Mouse (Mus musculus) neutrophil, adult 65 days (primary cell): Measurements from ENCODE around the gene Morn3. TPM values are rescaled to one million over a fixed set of nuclear protein-coding genes. Genes with fewer than 3 reads are reported as not detected.

Experiments
- total RNA-seq: library from RNA; stranded (reverse); gene quantifications from 2 replicates; pipeline ENCODE4 v1.2.4, GENCODE M21; 2023

Gene Morn3
- total RNA-seq: not detected in 2 replicates

DNA sequence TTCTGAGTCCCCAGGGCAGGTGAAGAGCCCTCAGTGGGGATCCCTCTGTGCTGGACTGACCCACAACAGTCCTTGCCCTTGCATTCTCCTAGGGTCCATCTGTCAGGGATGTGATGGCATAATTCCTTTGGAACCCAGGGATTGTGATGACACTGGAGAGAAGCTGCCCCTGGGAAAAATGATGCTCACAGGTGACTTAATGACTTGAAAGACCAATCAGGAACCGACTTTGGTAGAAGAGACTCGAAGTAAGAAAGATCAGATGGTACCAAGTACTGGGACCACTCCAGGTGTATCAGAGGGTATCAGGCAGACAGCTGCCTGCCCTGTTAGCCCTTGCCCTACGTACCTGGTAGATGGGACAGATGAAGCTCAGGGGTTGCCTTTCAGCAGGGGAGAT lies at the start of gene Morn3:
Gene Morn3 (minus strand): TSS at position 101 of the 400 bp plus-strand sequence.

DNA sequence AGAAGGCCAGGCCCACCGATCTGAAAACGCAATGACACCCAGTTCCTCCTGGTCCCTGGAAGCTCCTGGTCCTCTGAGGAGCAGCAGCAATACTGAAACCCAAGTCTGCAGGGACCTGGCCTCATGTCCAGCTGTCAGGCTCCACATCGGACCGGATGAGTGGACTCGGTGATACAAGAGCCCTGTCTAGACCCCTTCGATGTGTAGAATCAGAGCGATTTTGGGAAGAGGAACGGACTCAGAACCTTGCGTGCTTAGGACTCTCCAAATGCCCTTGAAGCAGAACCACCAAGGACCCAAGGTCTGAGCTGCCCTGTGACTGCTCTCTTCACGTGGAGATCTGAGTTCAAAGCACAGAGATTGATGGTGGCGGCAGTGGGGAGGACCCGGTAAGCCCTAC lies 21.3 kb upstream of the Morn3 start, which contains the start of gene Tmem120b:
Gene Tmem120b (plus strand): TSS at position 301 of the 400 bp plus-strand sequence.

DNA sequence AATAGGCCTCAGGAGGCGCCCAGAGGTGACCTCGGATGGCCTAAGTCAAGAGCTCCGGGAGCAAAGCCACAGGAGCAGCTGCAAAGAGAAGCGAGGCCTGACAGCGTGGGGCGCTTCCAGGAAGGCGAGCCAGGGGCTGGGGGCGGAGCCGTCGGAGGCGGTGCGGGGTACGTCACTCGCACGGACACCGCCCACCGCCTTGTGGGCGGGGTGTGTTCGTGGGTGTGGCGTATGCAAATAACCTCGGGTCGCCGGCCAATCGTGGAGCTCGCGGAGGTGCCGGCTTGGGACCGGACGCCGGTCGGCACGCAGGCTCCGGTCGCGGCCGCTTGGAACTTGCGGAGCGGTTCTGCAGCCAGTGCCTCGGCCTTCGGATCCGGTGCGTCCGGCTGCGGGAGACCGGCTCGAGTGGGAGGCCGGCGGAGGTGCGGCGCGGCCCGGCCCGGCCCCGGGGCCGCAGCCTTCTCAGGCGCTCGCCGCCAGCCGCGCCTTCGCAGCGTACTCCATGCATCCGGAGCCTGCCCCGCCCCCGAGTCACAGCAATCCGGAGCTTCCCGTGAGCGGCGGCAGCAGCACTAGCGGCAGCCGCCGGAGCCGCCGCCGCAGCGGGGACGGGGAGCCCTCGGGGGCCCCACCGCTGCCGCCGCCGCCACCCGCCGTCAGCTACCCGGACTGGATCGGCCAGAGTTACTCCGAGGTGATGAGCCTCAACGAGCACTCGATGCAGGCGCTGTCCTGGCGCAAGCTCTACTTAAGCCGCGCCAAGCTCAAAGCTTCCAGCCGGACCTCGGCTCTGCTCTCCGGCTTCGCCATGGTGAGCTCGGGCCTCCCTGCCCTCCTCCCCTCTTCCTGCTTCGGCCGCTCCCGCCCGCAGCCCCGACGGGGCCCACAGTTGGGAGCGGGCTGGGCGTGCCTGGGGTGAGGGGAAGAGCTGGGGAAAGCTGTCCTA lies 31.8 kb downstream of the Morn3 start, which contains the start of gene Orai1:
Gene Orai1 (plus strand): TSS at position 322 of the 949 bp plus-strand sequence.

DNA sequence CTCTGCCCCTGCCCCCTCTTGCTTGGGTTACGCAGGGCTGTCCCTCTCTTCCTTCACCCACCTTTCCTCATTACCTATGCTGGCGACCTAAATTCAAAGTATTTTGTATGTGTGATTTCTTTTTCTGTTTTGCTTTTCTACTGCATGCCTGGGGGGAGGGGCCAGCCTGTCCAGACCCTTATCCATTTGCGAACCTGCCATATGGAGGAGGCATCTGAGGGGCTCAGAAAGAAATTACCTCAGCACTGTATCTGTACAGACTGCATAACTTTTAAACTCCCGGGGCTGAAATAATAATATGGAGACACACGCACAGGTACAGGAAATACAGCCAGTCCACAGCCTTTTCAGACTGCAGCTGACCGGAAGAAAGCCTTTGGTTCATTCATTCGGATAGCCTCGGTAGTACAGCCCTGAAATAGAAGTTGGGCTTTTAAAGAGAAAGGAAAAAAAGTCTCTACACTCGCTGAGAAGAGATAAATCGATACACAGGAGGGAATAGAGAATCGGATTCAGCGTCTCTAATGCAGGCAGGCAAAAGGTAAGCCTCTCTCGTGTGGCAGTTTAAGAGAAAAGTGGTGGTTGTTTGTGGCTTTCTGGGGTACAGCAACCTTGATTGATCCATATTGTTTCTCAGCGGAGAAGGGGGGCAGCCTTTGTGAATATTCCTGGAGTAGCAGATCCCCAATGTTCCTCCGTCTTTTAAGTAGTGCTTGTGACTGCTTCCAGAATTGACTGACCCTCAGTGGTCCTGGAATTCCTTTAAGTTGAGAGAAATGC lies 57.1 kb downstream of the Morn3 start, which contains the start of gene Kdm2b:
Gene Kdm2b (minus strand): TSS at position 273 of the 780 bp plus-strand sequence.

Other genes starting within 250 kb of the Morn3 start
- 117 and 180 TPM in 2 replicates for gene Anapc5, start 225.7 kb downstream of the Morn3 start, total RNA-seq
- gene Rnf34, start 197.0 kb downstream of the Morn3 start, total RNA-seq: 44.0 and 62.0 TPM in 2 replicates
- gene Kdm2b, start 57.2 kb downstream of the Morn3 start, total RNA-seq: 14.1 and 25.2 TPM in 2 replicates
- gene Orai1, start 31.9 kb downstream of the Morn3 start, total RNA-seq: 65.7 and 80.8 TPM in 2 replicates
- 2.3 and 2.6 TPM in 2 replicates for gene Tmem120b, start 21.4 kb upstream of the Morn3 start, total RNA-seq
- gene Rhof, start 85.7 kb upstream of the Morn3 start, total RNA-seq: 15.2 and 17.6 TPM in 2 replicates
- gene Setd1b, start 95.2 kb upstream of the Morn3 start, total RNA-seq: 65.5 and 78.3 TPM in 2 replicates
- gene Psmd9, start 122.4 kb upstream of the Morn3 start, total RNA-seq: 12.8 and 16.4 TPM in 2 replicates
- gene Hpd, start 135.7 kb upstream of the Morn3 start, total RNA-seq: not detected in 2 replicates
- 0.20 and 0.22 TPM in 2 replicates for gene Wdr66, start 205.1 kb upstream of the Morn3 start, total RNA-seq